In the genomic region with DNA sequence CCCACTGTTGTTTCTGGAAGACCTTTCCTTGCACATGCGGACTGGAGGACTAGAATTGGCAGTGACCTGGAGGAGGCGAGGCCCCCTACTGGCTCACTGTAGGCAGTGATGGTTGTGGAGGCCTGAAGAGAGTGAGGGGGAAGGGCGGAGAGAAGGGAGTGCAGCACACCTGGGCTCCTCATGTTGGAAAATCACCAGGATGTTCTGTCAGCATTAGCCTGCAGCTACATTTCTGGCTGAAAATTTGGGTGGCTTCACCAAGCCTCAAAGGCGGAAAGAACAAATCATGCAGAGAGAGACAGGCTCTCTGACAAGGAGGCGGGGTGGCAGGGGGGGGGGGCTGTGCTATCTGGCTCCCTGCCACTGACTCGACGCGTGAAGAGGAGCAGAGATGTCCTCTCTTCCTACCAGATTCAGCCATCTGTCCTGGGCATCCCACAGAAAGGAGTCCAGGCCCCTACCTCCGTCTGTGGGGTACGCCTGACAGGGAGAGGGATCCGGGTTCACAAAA, we compare ENCODE assay signal across 9 mouse cellular contexts.
A peak's percentile ranks its signal among the peaks of the same experiment; 100 is the strongest.
DNase-seq lines count a peak whose midpoint lies in the region; ATAC-seq and TF ChIP-seq lines count a peak whose summit lies in the region.
"Had no signal": no experiment of that assay in that cellular context is flagged by ENCODE, and none has a peak within 500 bp of the region (broad histone marks: within the 10 kb centered on the region; RNA-seq: fewer than 3 reads in every experiment).

No protein-coding gene starts in this region.

- no peak overlapping the region for H3K27ac ChIP-seq in forebrain, embryonic 16.5 days (ENCODE audit: low read length)
- no peak overlapping the region for H3K27ac ChIP-seq in lung, postnatal 0 days (ENCODE audit: low read length)

- H3K4me2 ChIP-seq in forebrain, embryonic 16.5 days (ENCODE audit: low read length), result no peak overlapping the region
- no peak overlapping the region for H3K4me2 ChIP-seq in lung, postnatal 0 days (replicated peaks; ENCODE audit: low read depth, low read length)

- peak; percentile 61 for TF ChIP-seq CTCF in lung, postnatal 0 days (IDR thresholded peaks at IDR 0.05)

- no peaks in the 10 kb centered on the region for H3K27me3 ChIP-seq in forebrain, embryonic 16.5 days (replicated peaks; ENCODE audit: control insufficient read depth, insufficient read depth, low read length)
- H3K27me3 ChIP-seq in lung, postnatal 0 days (replicated peaks; ENCODE audit: insufficient read depth, low read length), result no peaks in the 10 kb centered on the region

- no peaks in the 10 kb centered on the region for H3K9me3 ChIP-seq in forebrain, embryonic 16.5 days (ENCODE audit: control insufficient read depth, low read length)
- H3K9me3 ChIP-seq in lung, postnatal 0 days (ENCODE audit: low read length), result no peaks in the 10 kb centered on the region
- H3K9me3 ChIP-seq: G1E had no signal

- peak; percentile 73 for DNase-seq in heart, adult 11 months
- DNase-seq in heart, postnatal 36 days, result no peak
- DNase-seq in right cerebral cortex, adult 18-20 months, result peak; percentile 5
- DNase-seq in right cerebral cortex, postnatal 14 days, result no peak
- DNase-seq in lung, postnatal 0 days (ENCODE audit: low spot score), result peak; percentile 19
- no peak for DNase-seq in adrenal gland, postnatal 10 days
- no peak for DNase-seq in MN1 (ENCODE audit: low spot score)

- WGBS in forebrain, embryonic 16.5 days, result 43% methylated on average over 11 of the region's 11 CpGs
- 39% methylated on average over 11 of the region's 11 CpGs for WGBS in lung, postnatal 0 days

- no peak overlapping the region for H3K4me3 ChIP-seq in forebrain, embryonic 16.5 days (replicated peaks; ENCODE audit: low read length)
- H3K4me3 ChIP-seq in lung, postnatal 0 days (ENCODE audit: low read depth, low read length), result no peak overlapping the region

- H3K9ac ChIP-seq in forebrain, embryonic 16.5 days (replicated peaks; ENCODE audit: low read depth, low read length), result no peak overlapping the region
- no peak overlapping the region for H3K9ac ChIP-seq in lung, postnatal 0 days (replicated peaks; ENCODE audit: low read depth)

- no peaks in the 10 kb centered on the region for H3K36me3 ChIP-seq in forebrain, embryonic 16.5 days (ENCODE audit: control insufficient read depth, insufficient read depth)
- no peaks in the 10 kb centered on the region for H3K36me3 ChIP-seq in lung, postnatal 0 days (ENCODE audit: insufficient read depth, low read length)
- H3K36me3 ChIP-seq: G1E had no signal

- 0 out of 2 replicates have a peak, but pooled peaks cover 3% of the 10 kb centered on the region for H3K4me1 ChIP-seq in forebrain, embryonic 16.5 days (replicated peaks; ENCODE audit: control insufficient read depth, insufficient read depth, low read length)
- H3K4me1 ChIP-seq in lung, postnatal 0 days (ENCODE audit: insufficient read depth, low read depth, low read length), result no peaks in the 10 kb centered on the region

- intact Hi-C loops in heart, postnatal 36 days (cut with DNase I), result no loop called here

- TF ChIP-seq EP300 in lung, postnatal 0 days (IDR thresholded peaks at IDR 0.05), result no peak

- ATAC-seq in forebrain, embryonic 16.5 days, result peak; percentile 73
- ATAC-seq in lung, postnatal 0 days, result peak; percentile 30; the same call in 1 of the 2 replicates

Comparison
In these comparisons a context has a peak if more than half of its experiments do, and no peak if none do; other contexts are left out.
1. DNase-seq: peak in heart, adult 11 months (single experiment), right cerebral cortex, adult 18-20 months (single experiment) and lung, postnatal 0 days (single experiment); none in heart, postnatal 36 days (0 of 2), right cerebral cortex, postnatal 14 days (single experiment), adrenal gland, postnatal 10 days (single experiment) and MN1 (single experiment).